Mouse (Mus musculus) embryonic facial prominence, embryonic 11.5 days (tissue): ENCODE data around the gene Pcx. TPM values are rescaled to one million over a fixed set of nuclear protein-coding genes. Genes with fewer than 3 reads are reported as not detected.
A peak's percentile ranks its signal among the peaks of the same experiment; 100 is the strongest.

ENCODE experiments used
- ATAC-seq: fragments of 200-750 bp; cut with Nextera tagmentation; replicated peaks from 2 replicates; pipeline ENCODE4 v1.8.0; 2017; ENCODE audit warnings: low read depth; ENCODE audit not compliant: insufficient number of reproducible peaks, low FRiP score, low TSS enrichment
- DNase-seq: peaks from one replicate; pipeline ENCODE4 v3.0.0-alpha.2; 2015; ENCODE audit warnings: low spot score
- H3K27ac ChIP-seq: fragments of 300-500 bp; sonication (generic); replicated peaks from 2 replicates; pipeline ENCODE4 v1.5.1; 2014; ENCODE audit warnings: mild to moderate bottlenecking, low read depth, low read length, control low read depth
- H3K27me3 ChIP-seq: fragments of 300-500 bp; sonication (generic); 2 replicates; pipeline ENCODE4 v1.6.1; 2014; ENCODE audit warnings: mild to moderate bottlenecking, low read length, moderate library complexity, mixed read lengths; ENCODE audit not compliant: control insufficient read depth, insufficient read depth
- H3K36me3 ChIP-seq: fragments of 300-500 bp; sonication (generic); replicated peaks from 2 replicates; pipeline ENCODE4 v1.6.1; 2014; ENCODE audit warnings: low read depth, mild to moderate bottlenecking, low read length, moderate library complexity, mixed read lengths; ENCODE audit not compliant: control insufficient read depth, insufficient read depth
- H3K4me1 ChIP-seq: fragments of 300-500 bp; sonication (generic); 2 replicates; pipeline ENCODE4 v1.6.1; 2014; ENCODE audit warnings: low read length, mixed read lengths; ENCODE audit not compliant: control insufficient read depth, insufficient read depth
- H3K4me2 ChIP-seq: fragments of 300-500 bp; sonication (generic); 2 replicates; pipeline ENCODE4 v1.6.1; 2014; ENCODE audit warnings: low read depth, mild to moderate bottlenecking, control low read depth, low read length, moderate library complexity
- H3K4me3 ChIP-seq: fragments of 300-500 bp; sonication (generic); 2 replicates; pipeline ENCODE4 v1.5.1; 2014; ENCODE audit warnings: low read depth, low read length, control low read depth
- H3K9ac ChIP-seq: fragments of 300-500 bp; sonication (generic); replicated peaks from 2 replicates; pipeline ENCODE4 v1.6.1; 2014; ENCODE audit warnings: mild to moderate bottlenecking, control low read depth, low read length
- H3K9me3 ChIP-seq: fragments of 300-500 bp; sonication (generic); replicated peaks from 2 replicates; pipeline ENCODE4 v1.6.1; 2016; ENCODE audit warnings: mild to moderate bottlenecking, low read length, inconsistent platforms, mixed read lengths; ENCODE audit not compliant: control insufficient read depth
- WGBS: fragments of 180-500 bp; shearing (Covaris S2); extraction: QIAGEN DNeasy Blood & Tissue Kit; methylation state at CpG from one replicate; pipeline ENCODE4 v1.1.7; 2014; 5-methylcytosine and 5-hydroxymethylcytosine counted together
- polyA plus RNA-seq: library from polyadenylated mRNA; unstranded; fragments of >200 nt; fragmentation: Nextera tagmentation; extraction: Ambion mirVana; gene quantifications from 2 replicates; pipeline ENCODE4 v1.2.1, GENCODE M21; 2014

The Pcx gene
- polyA plus RNA-seq, 1 experiment from 2014 or later: 15.4 TPM

GRCm38 (mm10) chr19:4498062-4498933 is 12.0 kb upstream of the Pcx start, which contains the start of gene 2010003K11Rik:
Gene 2010003K11Rik, minus strand, starts transcription at chr19:4498583.
- no peaks in the 10 kb centered on the region; the same call in 1 of the 2 replicates for H3K4me1 ChIP-seq
- WGBS: 63% methylated on average over 16 of the region's 16 CpGs
- peak within 1 kb of the TSS; percentile 8; the same call in 1 of the 2 replicates for H3K4me2 ChIP-seq
- no peak within 1 kb of the TSS for H3K27ac ChIP-seq
- H3K36me3 ChIP-seq: no peaks in the 10 kb centered on the region
- no peaks in the 10 kb centered on the region for H3K27me3 ChIP-seq
- no peak within 1 kb of the TSS for H3K4me3 ChIP-seq
- no peaks in the 10 kb centered on the region for H3K9me3 ChIP-seq
- ATAC-seq (0 out of 2 replicates have a peak, but pooled peaks have one; percentile 25), DNase-seq (no peak)
- H3K9ac ChIP-seq: peak within 1 kb of the TSS; percentile 10; the same call in 1 of the 2 replicates

GRCm38 (mm10) chr19:4502701-4503100 is 7.6 kb upstream of the Pcx start:
- H3K9ac ChIP-seq: no peak overlapping the region
- no peak overlapping the region for H3K27ac ChIP-seq
- ATAC-seq (no peak), DNase-seq (no peak)
- H3K27me3 ChIP-seq: no peaks in the 10 kb centered on the region
- H3K4me1 ChIP-seq: no peaks in the 10 kb centered on the region; the same call in 1 of the 2 replicates
- H3K4me3 ChIP-seq: no peak overlapping the region
- no peak overlapping the region for H3K4me2 ChIP-seq
- no peaks in the 10 kb centered on the region for H3K9me3 ChIP-seq
- H3K36me3 ChIP-seq: no peaks in the 10 kb centered on the region
- 71% methylated on average over 2 of the region's 2 CpGs for WGBS

- no peaks in the 10 kb centered on the region for H3K27me3 ChIP-seq
- WGBS: 88% methylated on average over 1 of the region's 1 CpGs
- H3K4me3 ChIP-seq: no peak overlapping the region
- H3K27ac ChIP-seq: no peak overlapping the region
- H3K4me2 ChIP-seq: no peak overlapping the region
- DNase-seq (no peak), ATAC-seq (no peak)
- H3K9me3 ChIP-seq: no peaks in the 10 kb centered on the region
- H3K9ac ChIP-seq: no peak overlapping the region
- no peaks in the 10 kb centered on the region for H3K36me3 ChIP-seq
- no peaks in the 10 kb centered on the region for H3K4me1 ChIP-seq
Observed at GRCm38 (mm10) chr19:4504830-4505229, 5.4 kb upstream of the Pcx start.

GRCm38 (mm10) chr19:4507746-4508145 is 2.5 kb upstream of the Pcx start:
- WGBS: 67% methylated on average over 3 of the region's 3 CpGs
- ATAC-seq (no peak), DNase-seq (no peak)
- no peak overlapping the region for H3K9ac ChIP-seq
- no peaks in the 10 kb centered on the region; the same call in none of the 2 replicates for H3K4me1 ChIP-seq
- no peak overlapping the region for H3K4me2 ChIP-seq
- no peaks in the 10 kb centered on the region for H3K9me3 ChIP-seq
- H3K27me3 ChIP-seq: no peaks in the 10 kb centered on the region
- H3K36me3 ChIP-seq: no peaks in the 10 kb centered on the region
- no peak overlapping the region for H3K27ac ChIP-seq
- H3K4me3 ChIP-seq: no peak overlapping the region

GRCm38 (mm10) chr19:4511116-4511841 is 1.0 kb downstream of the Pcx start:
- no peak for DNase-seq
- no peak for ATAC-seq
- H3K27ac ChIP-seq: no peak overlapping the region
- H3K4me1 ChIP-seq: no peaks in the 10 kb centered on the region; the same call in none of the 2 replicates
- peak overlapping the region; percentile 73 for H3K4me3 ChIP-seq
- H3K9ac ChIP-seq: peak overlapping the region; percentile 45
- WGBS: 6% methylated on average over 13 of the region's 13 CpGs
- no peaks in the 10 kb centered on the region for H3K27me3 ChIP-seq
- H3K4me2 ChIP-seq: peak overlapping the region; percentile 61
- H3K9me3 ChIP-seq: no peaks in the 10 kb centered on the region
- no peaks in the 10 kb centered on the region for H3K36me3 ChIP-seq

- Histone ChIP-seq H3K27ac (no peak overlapping the region), H3K9me3 (no peaks in the 10 kb centered on the region), H3K4me1 (no peaks in the 10 kb centered on the region; the same call in none of the 2 replicates), H3K4me3 (no peak overlapping the region), H3K36me3 (no peaks in the 10 kb centered on the region), H3K4me2 (no peak overlapping the region), H3K9ac (no peak overlapping the region), H3K27me3 (no peaks in the 10 kb centered on the region)
- 76% methylated on average over 4 of the region's 4 CpGs for WGBS
- DNase-seq: no peak
- no peak for ATAC-seq
Observed at GRCm38 (mm10) chr19:4513236-4513858, 3.1 kb downstream of the Pcx start.

DNA sequence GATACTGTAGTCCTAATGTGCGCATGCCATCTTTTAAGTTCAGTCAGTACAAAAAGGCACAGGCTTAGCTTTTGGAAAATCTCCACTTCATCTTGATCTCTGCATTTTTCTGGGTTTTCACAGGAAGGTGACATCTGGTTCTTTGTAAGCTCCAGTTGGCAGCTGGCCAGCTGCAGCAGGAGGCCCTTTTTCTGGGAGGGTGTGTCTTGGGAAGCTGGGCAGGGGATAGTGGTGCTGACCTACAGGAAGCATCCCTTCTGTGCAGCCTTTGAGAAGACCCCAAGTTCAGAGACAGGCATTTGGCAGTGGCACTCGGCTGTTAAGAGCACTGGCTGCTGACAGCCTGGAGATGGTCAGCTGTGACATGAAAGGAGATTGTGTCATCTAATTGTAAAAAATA is 5.5 kb downstream of the Pcx start:
- no peak overlapping the region for H3K9ac ChIP-seq
- no peak overlapping the region for H3K27ac ChIP-seq
- no peak overlapping the region for H3K4me2 ChIP-seq
- no peaks in the 10 kb centered on the region; the same call in none of the 2 replicates for H3K4me1 ChIP-seq
- H3K4me3 ChIP-seq: no peak overlapping the region
- H3K9me3 ChIP-seq: no peaks in the 10 kb centered on the region
- DNase-seq (peak; percentile 72), ATAC-seq (no peak)
- no peaks in the 10 kb centered on the region for H3K36me3 ChIP-seq
- no peaks in the 10 kb centered on the region for H3K27me3 ChIP-seq
- WGBS: 57% methylated on average over 2 of the region's 2 CpGs
